Mouse (Mus musculus) heart, postnatal 4 days (tissue): Measurements from ENCODE around the gene Dync1li1. TPM values are rescaled to one million over a fixed set of nuclear protein-coding genes. Genes with fewer than 3 reads are reported as not detected.
A peak's percentile ranks its signal among the peaks of the same experiment; 100 is the strongest.

Experiments used
- DNase-seq: peaks from one replicate; pipeline ENCODE4 v3.0.0; 2021
- total RNA-seq, 2 experiments: library from RNA; stranded (reverse); gene quantifications; 2 replicates each; pipeline ENCODE4 v1.2.3; 2021

Dync1li1 gene
- total RNA-seq, 2 experiments from 2014 or later = 77.0 to 77.2 TPM

DNA sequence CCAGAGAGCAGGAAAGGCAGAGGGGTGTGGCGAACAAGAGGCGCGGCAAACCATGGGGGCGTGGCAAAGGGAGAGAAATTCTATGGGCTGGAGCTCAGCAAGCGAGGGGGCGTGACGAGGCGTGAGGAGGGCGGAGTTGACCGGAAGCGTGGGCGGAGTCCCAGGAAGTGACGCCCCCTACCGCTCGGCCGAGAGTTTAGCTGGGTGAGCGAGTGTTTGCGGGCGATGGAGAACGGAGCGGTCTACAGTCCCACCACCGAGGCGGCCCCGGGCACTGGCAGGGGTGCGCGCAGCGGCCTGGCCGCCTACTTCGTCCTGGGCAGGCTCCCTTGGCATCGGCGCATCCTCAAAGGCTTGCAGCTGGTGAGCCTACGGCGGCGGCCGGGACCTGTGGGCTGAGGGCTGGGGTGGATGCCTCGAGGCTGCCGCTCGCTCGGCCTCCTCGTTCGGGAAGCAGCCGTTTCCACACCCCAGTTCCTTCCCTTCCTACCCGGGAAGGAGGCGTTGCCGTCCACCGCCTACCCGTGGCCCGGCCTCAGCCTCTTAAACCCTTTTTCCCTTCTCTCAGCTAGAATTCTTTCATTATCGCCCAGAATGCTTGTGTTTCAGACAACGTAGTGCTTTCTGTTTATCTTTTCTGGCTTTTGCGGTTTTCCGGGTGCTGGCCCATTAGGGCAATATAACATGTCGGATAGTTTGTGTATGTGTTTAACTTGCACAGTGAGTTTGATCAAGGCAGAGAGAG lies 42.6 kb downstream of the Dync1li1 start, which contains the start of gene Cmtm6:
Gene Cmtm6, plus strand, starts transcription at position 106 of the 745 bp plus-strand sequence.
- DNase-seq = peak; percentile 99

DNA sequence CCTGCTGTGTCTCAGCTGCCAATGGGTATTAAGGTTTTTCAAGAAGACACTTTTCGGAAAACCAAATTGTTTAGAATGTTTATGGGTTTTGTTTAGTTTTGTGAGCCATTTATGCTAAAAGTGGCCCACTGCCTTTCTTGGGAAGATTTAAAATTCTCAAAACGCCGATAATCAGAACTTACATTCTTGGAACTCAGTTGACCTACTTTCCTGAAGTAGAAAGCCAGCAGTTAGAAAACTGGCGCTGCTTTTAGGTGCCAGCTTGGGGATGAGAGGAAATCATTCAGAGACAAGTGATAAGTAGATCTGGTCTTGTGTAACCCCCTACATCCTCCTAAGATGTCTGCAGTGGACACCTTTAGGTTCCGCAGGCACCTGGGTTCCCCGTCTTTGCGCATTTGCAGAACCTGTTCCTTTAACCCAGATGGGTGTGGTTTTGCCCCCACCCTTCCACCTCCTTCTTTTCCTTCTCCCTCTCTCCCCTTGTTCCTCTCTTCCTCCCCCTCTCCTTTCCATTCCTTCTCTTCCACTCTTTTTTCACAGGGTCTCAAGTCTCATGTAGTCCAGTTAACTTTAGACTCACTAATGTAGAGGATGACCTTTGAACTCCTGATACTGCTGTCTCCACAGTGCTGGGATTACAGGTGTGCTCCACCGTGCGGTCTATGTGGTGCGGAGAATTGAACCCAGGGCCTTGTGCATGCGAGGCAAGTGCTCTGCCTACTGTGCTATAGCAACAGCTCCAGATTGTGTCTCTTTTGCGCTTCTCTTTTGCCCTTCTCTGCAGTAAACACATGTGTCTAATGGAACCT lies 43.5 kb downstream of the Dync1li1 start:
- DNase-seq = no peak

DNA sequence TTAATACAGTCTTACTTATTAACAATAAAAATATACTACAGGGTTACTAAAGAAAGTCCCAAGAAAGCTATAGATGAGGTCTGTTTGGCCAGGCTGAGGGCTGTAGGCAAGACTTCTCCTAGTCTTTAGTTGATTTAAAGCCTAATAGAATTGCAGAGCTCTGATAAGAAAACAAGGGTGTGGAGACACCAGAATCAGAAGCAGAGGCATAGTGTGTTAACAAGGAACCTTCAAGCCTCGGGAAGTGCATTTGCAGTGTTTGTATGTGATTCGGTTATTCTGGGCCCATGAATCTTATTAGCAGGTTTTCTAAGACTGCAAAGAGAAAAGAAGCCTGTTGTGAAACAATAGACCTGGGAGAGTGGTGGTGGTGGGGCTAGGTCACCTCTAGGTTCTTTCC lies 44.6 kb downstream of the Dync1li1 start:
- no peak for DNase-seq

DNA sequence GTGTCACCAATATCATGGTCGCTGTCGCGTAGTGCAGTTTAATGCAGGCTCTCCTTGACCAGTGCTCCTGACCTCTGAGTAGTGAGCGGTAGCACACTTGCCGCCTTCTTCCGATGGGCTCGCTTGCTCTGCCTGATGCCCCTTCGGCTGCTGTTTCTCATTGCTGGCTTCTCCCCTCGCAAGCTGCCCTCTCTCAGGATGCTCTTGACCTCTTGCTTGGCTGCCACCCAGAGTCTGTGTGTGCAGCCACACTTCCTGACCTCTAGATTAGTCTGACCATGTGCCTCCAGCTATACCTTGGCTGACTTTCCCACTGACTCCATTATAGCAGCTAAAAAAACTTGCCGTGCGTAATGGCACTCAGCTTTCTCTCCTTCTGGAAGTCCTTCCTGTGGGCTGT lies 47.9 kb downstream of the Dync1li1 start:
- DNase-seq = peak; percentile 56

DNA sequence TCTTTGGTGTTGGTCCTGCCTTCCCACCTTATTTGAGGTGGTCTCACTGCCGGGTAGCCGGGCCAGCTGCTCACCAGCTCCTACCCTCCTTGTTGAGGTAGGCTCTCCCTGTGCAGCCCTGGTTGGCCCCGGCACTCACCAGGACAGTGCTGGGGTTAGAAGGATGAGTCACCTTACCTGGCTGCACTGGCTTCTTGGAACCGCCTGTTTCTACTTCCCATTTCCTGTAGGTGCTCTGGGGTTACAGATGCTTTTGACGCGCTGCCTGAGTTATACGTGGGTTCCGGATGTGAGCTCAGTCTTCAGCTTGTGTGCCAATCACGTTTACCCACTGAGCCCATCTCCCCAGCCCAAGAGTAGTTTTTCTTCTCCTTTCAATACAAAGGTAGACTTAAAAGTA lies 51.7 kb downstream of the Dync1li1 start:
- DNase-seq = no peak

DNA sequence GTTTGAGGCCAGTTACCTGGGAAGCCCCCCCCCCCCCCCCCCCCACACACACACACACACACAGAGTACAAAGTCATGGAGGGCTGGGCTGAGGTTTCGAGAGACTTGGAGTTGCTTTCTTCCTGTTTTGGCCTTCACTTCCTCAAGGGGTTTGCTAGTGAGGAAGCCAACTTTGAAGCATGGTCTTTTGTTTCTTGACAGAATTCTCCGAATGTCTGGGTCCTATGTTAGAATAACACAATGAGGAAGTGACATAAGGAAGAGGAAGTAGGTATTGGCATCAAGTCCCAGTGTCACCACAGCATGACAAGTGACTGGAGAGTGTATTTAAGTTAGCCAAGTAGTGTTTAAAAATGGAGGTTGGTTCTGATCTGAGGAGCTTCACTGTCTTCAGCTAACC lies 54.1 kb downstream of the Dync1li1 start:
- no peak for DNase-seq

DNA sequence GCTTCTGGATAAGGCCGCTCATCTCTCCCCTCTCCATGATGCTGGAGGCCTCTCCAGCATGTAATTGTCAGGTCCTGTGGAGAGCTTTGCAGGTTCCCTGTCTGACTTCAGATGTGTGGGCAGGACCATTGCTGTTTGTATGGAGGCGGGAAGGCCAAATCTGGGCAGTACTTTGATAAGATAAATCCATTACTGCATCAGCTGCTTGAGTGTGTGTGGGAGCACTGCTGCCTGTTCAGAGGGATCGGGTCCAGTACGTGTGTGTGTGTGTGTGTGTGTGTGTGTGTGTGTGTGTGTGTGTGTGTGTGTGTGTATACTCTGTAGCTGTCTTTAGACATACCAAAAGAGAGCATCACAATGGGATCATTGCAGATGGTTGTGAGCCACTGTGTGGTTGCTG lies 56.6 kb downstream of the Dync1li1 start:
- DNase-seq = no peak

DNA sequence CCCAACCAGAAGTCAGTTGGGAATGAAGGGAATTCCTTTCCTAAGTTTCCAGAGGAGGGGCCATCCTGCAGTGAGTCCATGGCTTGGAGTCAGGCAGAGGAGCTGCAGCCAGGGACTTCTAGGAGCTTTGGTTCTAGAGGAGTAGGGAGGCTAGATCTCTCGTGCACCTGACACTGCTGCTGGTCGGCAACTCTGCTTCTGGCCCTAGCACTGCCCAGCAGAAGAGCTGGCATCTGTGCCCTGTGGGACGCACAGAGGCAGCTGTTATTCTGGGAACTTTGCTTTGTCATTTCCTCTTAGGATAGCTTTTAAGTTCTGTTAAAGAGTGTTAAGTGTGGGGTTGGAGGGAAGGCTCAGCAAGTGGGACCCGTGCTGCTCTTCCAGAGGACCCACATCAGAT lies 57.1 kb downstream of the Dync1li1 start:
- DNase-seq = no peak

DNA sequence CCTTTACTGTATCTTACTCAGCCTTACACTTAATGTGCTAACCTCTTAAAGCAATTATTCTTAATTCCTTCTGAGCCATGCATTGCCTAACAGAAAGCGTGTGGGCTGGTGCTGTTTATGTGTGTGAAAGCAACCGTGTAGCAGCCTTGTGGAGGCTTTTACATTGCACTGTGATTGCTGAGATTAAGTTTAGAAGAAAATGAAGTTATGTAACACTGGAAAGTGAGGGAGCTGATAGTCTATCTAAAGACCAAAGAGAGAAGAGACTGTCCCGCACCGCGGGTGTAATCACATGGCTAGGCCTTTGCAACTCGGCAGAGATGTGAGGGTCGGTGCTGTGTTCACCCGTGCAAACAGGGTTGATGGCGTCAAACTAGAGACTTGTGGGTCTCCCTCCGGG lies 58.4 kb downstream of the Dync1li1 start:
- no peak for DNase-seq

DNA sequence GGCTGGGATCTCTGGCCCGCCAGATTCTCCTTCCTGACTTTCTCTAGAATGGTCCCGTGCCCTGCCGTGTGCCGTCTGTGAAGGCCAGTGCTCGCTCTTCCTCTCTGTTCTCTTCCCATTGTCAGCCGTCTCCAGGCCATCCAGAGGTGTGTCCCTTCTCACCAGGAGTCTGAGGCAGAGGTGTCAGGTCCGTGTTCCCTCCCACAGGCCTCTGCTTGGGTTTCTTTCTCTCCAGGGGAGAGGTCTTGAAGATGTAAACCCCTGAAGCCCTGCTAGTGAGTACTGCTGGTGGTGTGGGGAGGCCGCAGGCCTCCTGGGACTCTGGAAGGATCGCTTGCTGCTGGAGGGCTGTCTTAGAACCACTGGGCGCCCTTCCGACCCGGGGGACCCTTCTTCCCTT lies 58.9 kb downstream of the Dync1li1 start:
- no peak for DNase-seq

DNA sequence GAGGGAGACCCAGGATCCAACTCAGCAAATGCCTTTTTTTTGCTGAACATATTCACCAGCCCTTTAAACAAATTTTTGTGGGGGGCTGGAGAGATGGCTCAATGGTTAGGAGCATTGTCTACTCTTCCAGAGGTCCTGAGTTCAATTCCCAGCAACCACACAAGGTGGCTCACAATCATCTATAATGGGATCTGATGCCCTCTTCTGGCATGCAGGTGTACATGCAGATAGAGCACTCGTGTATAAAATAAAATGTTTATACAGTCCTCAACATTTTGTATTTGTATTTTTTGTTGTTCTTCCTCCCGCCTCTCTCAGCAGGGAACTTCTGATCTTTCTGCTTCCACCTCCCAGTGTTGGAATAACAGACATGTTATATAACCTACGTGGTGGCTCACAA lies 63.0 kb downstream of the Dync1li1 start:
- no peak for DNase-seq

DNA sequence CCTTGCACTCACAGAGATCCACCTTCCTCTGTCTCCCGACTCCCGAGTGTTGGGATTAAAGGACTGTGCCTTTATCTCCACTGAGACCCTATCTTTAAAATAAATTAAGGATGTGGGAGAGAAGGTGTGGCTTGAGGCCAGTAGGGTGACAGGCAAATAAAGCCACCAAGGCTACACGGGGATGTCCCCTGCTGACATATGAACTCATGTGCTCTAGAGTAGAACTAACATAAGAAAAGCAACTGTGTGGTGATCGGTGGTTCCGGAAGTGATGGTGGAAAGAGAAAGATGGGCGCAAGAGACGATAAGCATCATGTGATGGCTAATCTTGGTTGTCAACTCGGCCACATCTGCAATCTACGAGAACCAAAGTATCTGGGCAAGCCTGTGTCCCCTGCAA lies 63.7 kb downstream of the Dync1li1 start:
- DNase-seq = no peak

DNA sequence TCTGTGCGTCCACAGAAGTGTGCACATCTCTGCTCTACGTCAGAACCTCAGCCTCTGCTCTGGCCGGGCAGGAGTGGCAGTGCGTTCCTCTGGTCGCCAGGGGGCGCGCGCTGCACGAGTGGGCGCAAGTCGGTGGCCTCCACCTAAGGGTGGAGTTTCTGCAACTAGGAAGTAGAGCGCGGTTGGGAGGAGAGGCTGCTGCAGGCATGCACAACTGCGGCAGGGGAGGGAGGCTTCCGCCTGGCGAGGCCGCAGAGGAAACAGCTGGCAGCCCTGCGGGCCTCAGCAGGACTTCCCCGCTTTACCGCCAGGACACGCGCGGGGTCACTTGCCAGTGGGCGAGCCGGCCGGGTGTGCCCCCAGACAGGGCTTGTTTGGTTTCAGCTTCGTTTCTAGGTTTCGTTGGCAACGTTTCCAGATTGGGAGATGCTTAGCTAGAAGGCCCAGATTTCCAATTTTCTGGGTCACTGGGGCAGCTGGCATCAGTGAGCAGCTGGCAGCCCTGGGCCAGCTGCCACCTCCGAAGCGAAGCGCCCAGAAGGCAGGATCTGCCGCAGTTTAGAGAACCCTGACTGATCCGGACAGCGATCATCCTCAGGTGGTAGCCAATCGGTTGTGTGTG lies 64.4 kb downstream of the Dync1li1 start:
- peak; percentile 97 for DNase-seq

DNA sequence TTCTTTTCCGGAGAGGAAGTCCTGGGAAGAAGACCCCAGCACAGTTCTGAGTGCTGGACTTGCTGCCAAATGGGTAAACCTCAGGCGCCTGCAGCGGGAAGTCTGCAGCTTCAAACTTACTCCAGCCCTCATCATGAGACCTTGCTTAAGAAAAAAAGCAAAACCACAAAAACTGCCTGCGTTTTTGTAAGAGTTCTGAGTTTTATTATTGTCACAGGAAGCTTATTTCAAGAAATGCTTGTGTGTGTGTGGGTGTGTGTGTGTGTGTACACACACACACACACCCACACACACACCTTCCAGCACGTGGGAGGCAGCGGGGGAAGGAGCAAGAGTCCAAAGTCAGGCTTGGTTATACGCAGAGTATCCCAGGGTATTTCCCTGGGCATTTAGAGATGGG lies 69.7 kb downstream of the Dync1li1 start:
- no peak for DNase-seq

DNA sequence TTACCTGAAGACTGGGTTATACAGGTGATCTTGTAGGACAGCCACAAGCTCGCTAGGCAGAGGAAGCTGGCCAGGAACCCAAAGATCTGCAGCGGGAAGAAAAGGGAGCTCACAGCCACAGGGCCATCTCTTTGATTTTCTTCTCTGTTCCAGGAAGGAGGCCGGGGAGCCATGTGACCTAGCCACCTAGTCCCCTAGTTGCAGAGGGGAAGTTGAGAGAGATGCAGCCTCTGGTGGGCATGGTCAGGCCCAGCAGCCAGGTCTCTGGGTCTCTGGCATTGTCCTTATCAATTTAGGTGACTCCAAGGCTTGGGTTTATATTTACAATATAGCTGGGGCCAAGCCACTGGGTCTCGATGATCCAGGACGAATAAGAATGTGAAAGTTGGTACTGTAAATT lies 70.2 kb downstream of the Dync1li1 start:
- no peak for DNase-seq

DNA sequence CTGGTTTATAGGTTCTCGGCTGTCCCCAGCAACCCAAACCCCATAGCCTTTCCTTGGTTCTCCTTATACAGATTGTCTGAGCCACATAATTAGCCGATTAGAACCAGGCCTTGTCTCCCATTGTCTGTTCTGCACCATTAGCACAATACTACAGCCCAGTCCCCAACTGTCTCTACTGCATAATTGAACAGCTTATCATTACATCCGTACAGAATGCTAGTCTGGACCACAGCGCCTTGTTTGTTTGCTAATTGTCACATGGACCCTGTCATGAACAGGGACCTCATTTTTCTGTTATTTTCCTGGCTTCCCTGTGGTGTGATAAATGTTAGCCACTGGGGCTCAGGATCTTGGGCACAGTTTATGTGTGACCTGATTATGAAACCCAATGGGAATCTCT lies 71.3 kb downstream of the Dync1li1 start:
- no peak for DNase-seq

DNA sequence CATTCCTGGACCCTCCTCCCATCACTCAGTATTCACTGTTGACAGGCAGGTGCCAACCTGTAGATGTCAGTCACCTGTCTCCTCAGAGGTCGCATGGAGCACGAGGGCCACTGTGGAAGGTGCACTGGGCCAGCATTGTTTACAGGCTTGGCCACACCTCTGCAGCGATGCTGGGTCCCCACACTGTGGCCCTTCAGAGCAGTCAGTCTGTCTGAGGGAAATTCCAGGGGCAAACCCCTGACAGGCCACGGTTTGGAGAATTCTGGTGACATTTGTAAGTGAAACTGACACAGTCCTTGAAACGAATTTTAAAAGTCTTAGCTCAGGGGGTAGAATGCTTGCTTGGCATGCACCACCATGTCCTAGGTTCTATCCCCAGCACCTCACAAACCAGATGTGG lies 71.8 kb downstream of the Dync1li1 start:
- no peak for DNase-seq

DNA sequence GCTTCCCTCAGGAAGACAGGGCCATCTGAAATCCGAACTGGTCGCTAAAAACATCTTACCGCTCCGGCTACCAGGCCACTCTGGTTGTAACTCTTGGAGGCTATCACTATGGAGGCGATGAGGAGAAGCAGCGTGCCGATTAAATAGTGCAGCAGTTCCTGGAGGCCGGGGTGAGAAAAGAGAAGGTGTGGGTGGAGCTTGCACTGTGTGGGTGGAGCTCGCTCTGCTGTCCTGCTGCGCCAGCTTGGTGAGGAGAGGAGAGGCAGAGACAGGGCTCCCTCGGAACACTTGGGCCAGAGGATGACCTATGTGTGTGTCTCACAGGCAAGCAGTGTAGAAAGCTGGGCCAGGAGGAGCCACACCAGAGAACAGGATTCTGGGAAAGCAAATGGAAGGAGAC lies 73.3 kb downstream of the Dync1li1 start:
- no peak for DNase-seq

DNA sequence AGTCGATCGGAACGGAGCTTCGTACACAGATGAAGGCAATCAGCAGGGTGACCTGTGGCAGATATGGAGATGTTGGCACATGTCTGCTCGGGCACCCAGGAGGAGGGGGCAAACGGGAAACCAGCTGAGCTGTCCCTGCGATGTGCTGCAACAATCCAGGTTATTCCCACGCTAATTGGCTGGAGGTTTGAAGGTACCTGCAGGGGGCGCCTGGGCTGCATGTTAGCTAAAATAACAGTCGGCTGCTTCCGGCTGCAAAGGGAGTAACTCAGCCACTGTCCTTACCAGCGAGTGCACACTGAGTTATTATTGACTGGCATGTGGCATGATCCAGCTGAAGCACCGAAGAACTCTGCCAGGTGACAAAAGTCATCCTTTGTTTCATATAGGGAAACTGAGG lies 74.8 kb downstream of the Dync1li1 start:
- peak; percentile 50 for DNase-seq

DNA sequence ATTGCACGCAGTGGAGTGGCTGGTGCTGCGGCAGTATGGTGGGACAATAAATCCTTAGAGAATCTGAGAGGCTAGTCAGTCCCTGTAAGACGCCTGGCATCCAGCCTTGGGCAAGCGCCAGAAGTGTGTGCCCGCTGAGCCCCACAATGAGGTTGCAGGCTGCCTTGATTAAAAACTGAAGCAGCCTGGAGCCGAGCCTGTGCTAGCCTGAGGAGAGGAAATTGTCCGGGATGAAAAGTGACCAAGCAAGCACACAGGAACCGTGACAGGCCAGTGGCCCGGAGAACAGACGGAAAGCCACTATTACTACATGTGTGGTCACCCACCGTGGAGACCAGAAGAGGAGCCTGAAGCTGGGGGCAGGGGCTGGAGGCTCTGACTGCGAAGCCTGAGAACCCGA lies 78.4 kb downstream of the Dync1li1 start:
- DNase-seq = peak; percentile 21

DNA sequence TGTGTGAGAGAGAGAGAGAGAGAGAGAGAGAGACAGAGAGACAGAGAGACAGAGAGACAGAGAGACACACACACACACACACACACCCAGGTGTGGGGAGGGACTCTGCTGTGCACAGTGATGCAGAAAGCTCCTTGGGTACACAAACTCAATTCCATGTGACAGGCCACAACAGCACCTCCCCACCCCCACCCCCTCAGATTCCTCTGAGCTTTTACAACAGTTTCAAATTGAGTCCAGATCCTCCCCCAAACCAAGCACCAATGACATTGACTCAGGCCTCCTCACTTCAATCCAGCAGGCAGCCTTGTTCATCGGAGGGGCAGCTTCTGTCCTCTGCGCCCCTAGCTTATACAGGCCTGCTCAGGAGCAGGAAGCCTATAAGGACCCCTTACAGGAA lies 78.9 kb downstream of the Dync1li1 start:
- DNase-seq = no peak

DNA sequence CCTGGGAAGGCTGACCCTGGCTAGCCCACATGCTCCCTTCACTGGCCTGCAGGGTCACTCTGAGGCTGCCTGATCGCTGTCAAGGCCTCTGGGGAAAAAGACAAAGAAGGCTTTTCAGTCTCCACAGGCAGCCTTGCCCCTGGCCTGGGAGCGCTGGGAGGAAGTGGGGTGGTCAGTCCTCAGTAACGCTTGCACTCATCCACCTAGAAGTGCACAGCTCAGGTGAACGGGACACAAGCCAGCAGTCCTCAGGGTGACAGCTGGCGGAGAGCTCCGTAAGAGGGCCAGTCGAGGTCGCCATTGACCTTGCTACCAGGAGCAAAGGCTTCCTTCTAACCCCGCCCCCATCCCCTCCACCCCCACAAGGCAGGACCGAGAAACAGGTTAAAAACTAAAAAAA lies 79.5 kb downstream of the Dync1li1 start:
- DNase-seq = peak; percentile 49

DNA sequence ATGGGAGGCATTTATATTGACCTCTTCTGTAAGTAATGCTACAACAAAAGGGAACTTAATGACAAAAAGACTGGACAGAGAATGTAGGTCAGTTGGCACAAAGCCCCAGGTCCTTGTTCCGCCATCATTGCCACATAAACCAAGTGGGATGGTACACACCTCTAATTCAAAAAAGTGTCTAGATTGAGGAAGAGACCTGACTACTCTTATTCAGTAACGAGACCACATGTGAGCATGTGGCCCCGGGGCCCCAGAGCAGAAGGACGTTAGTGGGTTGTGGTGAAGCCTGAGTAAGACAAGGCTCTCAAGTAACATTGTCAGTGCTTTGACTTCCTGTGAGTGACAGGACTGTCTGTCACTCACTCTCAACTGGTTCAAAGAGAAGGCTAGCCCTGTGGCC lies 81.6 kb downstream of the Dync1li1 start:
- DNase-seq = no peak

DNA sequence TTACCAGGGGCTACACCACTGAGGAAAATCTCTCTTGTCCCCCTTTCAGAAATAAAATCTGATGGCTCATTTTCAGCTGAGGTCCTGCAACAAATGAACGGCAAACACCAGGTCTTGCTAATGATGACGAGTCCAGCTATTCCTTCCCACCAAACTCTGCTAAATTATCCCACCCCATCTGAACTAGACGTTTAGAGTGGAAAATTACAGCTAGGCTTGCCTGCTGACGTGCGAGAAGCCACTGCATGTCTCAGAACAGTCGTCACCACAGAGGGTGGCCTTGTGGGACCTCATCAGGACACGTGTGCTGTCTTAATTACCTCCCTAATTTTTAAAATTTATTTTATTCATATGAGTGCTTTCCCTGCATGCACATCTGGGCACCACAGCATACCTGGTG lies 83.0 kb downstream of the Dync1li1 start:
- no peak for DNase-seq
